Mouse (Mus musculus) midbrain, embryonic 13.5 days (tissue): ENCODE results near the gene Csta1. TPM values are rescaled to one million over a fixed set of nuclear protein-coding genes. Genes with fewer than 3 reads are reported as not detected.
"Not testable (repeated sequence)": the region's sequence is repeated elsewhere in the genome, so short reads cannot be mapped to it uniquely, and the experiment has no call there.

Source experiments
- ATAC-seq: fragments of 200-750 bp; cut with Nextera tagmentation; 2 replicates; pipeline ENCODE4 v1.8.0; 2017; ENCODE audit warnings: mild to moderate bottlenecking, moderate TSS enrichment, moderate library complexity
- H3K27ac ChIP-seq: fragments of 300-500 bp; sonication (generic); 2 replicates; pipeline ENCODE4 v1.5.1; 2015; ENCODE audit warnings: inconsistent platforms, mild to moderate bottlenecking, moderate library complexity
- H3K27me3 ChIP-seq: fragments of 300-500 bp; sonication (generic); 2 replicates; pipeline ENCODE4 v1.6.1; 2015; ENCODE audit warnings: mild to moderate bottlenecking, inconsistent platforms
- H3K36me3 ChIP-seq: fragments of 300-500 bp; sonication (generic); 2 replicates; pipeline ENCODE4 v1.6.1; 2015; ENCODE audit warnings: mild to moderate bottlenecking, inconsistent platforms
- H3K4me1 ChIP-seq: fragments of 300-500 bp; sonication (generic); replicated peaks from 2 replicates; pipeline ENCODE4 v1.6.1; 2015; ENCODE audit warnings: inconsistent platforms
- H3K4me2 ChIP-seq: fragments of 300-500 bp; sonication (generic); replicated peaks from 2 replicates; pipeline ENCODE4 v1.6.1; 2015; ENCODE audit warnings: moderate library complexity, mild to moderate bottlenecking, inconsistent platforms
- H3K4me3 ChIP-seq: fragments of 300-500 bp; sonication (generic); replicated peaks from 2 replicates; pipeline ENCODE4 v1.5.1; 2015; ENCODE audit warnings: mild to moderate bottlenecking, inconsistent platforms
- H3K9ac ChIP-seq: fragments of 300-500 bp; sonication (generic); replicated peaks from 2 replicates; pipeline ENCODE4 v1.6.1; 2015; ENCODE audit warnings: mild to moderate bottlenecking, inconsistent platforms
- H3K9me3 ChIP-seq: fragments of 300-500 bp; sonication (generic); 2 replicates; pipeline ENCODE4 v1.6.1; 2016; ENCODE audit warnings: mild to moderate bottlenecking, inconsistent platforms
- WGBS: fragments of 180-500 bp; shearing (Covaris S2); methylation state at CpG from one replicate; pipeline ENCODE4 v1.1.7; 2015; 5-methylcytosine and 5-hydroxymethylcytosine counted together
- polyA plus RNA-seq: library from polyadenylated mRNA; unstranded; fragments of >200 nt; fragmentation: Nextera tagmentation; extraction: Ambion mirVana; gene quantifications from 2 replicates; pipeline ENCODE4 v1.2.1, GENCODE M21; 2015

Csta1 gene
- not detected in 2 replicates for polyA plus RNA-seq

- H3K36me3 ChIP-seq, result no peaks in the 10 kb centered on the region
- no peaks in the 10 kb centered on the region for H3K27me3 ChIP-seq
- H3K4me3 ChIP-seq, result no peak within 1 kb of the TSS
- H3K4me2 ChIP-seq, result no peak within 1 kb of the TSS
- no peaks in the 10 kb centered on the region for H3K4me1 ChIP-seq
- WGBS, result 89% methylated on average over 1 of the region's 1 CpGs
- no peak within 1 kb of the TSS for H3K9ac ChIP-seq
- no peak for ATAC-seq
- H3K27ac ChIP-seq, result no peak within 1 kb of the TSS
- H3K9me3 ChIP-seq, result no peaks in the 10 kb centered on the region
These were observed at the start of gene Csta1 for GRCm38 (mm10) chr16:36131141-36131540. Csta1 (minus strand) TSS chr16:36131241.

- 83% methylated on average over 2 of the region's 2 CpGs for WGBS
- Histone ChIP-seq H3K4me1 (no peaks in the 10 kb centered on the region), H3K4me3 (no peak overlapping the region), H3K9me3 (no peaks in the 10 kb centered on the region), H3K27ac (no peak overlapping the region), H3K27me3 (no peaks in the 10 kb centered on the region), H3K36me3 (no peaks in the 10 kb centered on the region), H3K9ac (no peak overlapping the region), H3K4me2 (no peak overlapping the region)
- no peak for ATAC-seq
These were observed 48.9 kb upstream of the Csta1 start for GRCm38 (mm10) chr16:36179910-36180309.

- H3K36me3 ChIP-seq, result no peaks in the 10 kb centered on the region
- no peaks in the 10 kb centered on the region for H3K4me1 ChIP-seq
- no peak overlapping the region for H3K9ac ChIP-seq
- no peak overlapping the region for H3K4me3 ChIP-seq
- H3K27me3 ChIP-seq, result no peaks in the 10 kb centered on the region
- ATAC-seq, result no peak
- no peak overlapping the region for H3K4me2 ChIP-seq
- H3K9me3 ChIP-seq, result no peaks in the 10 kb centered on the region
- H3K27ac ChIP-seq, result no peak overlapping the region
These were observed 45.1 kb upstream of the Csta1 start for GRCm38 (mm10) chr16:36176108-36176507.

GRCm38 (mm10) chr16:36167841-36168240, 36.8 kb upstream of the Csta1 start:
- H3K27ac ChIP-seq, H3K36me3 ChIP-seq, H3K4me1 ChIP-seq, ATAC-seq, H3K27me3 ChIP-seq, H3K9me3 ChIP-seq, H3K4me3 ChIP-seq, H3K4me2 ChIP-seq, H3K9ac ChIP-seq: not testable (repeated sequence)
- WGBS, result 86% methylated on average over 10 of the region's 10 CpGs

- Histone ChIP-seq H3K9ac (no peak within 1 kb of the TSS), H3K4me3 (no peak within 1 kb of the TSS), H3K27ac (no peak within 1 kb of the TSS), H3K9me3 (no peaks in the 10 kb centered on the region), H3K4me1 (no peaks in the 10 kb centered on the region), H3K36me3 (no peaks in the 10 kb centered on the region), H3K27me3 (no peaks in the 10 kb centered on the region), H3K4me2 (no peak within 1 kb of the TSS)
- ATAC-seq, result no peak
These were observed 25.4 kb upstream of the Csta1 start, which contains the start of gene Stfa2l1 for GRCm38 (mm10) chr16:36156402-36156975. Stfa2l1 (plus strand) TSS chr16:36156811.

GRCm38 (mm10) chr16:36138201-36138600, 7.2 kb upstream of the Csta1 start:
- 76% methylated on average over 2 of the region's 2 CpGs for WGBS
- Histone ChIP-seq H3K27me3 (no peaks in the 10 kb centered on the region), H3K4me3 (no peak overlapping the region), H3K9ac (no peak overlapping the region), H3K27ac (no peak overlapping the region), H3K4me2 (no peak overlapping the region), H3K9me3 (no peaks in the 10 kb centered on the region), H3K36me3 (no peaks in the 10 kb centered on the region), H3K4me1 (no peaks in the 10 kb centered on the region)
- ATAC-seq, result no peak

- Histone ChIP-seq H3K4me3 (no peak overlapping the region), H3K9me3 (no peaks in the 10 kb centered on the region), H3K4me1 (no peaks in the 10 kb centered on the region), H3K4me2 (no peak overlapping the region), H3K27ac (no peak overlapping the region), H3K9ac (no peak overlapping the region), H3K27me3 (no peaks in the 10 kb centered on the region), H3K36me3 (no peaks in the 10 kb centered on the region)
- WGBS, result 88% methylated on average over 7 of the region's 7 CpGs
- ATAC-seq, result no peak
These were observed 2.9 kb downstream of the Csta1 start for GRCm38 (mm10) chr16:36128092-36128491.

- ATAC-seq, result not testable (repeated sequence)
- 91% methylated on average over 6 of the region's 6 CpGs for WGBS
These were observed 15.3 kb downstream of the Csta1 start for GRCm38 (mm10) chr16:36115751-36116150.

GRCm38 (mm10) chr16:36111486-36111885, 19.6 kb downstream of the Csta1 start:
- not testable (repeated sequence) for H3K36me3 ChIP-seq, H3K4me3 ChIP-seq, H3K4me1 ChIP-seq, ATAC-seq, H3K27ac ChIP-seq, H3K4me2 ChIP-seq, H3K9me3 ChIP-seq, H3K27me3 ChIP-seq, H3K9ac ChIP-seq

More at GRCm38 (mm10) chr16:36115751-36116150, 15.3 kb downstream of the Csta1 start:
- H3K4me2 ChIP-seq, H3K36me3 ChIP-seq, H3K4me1 ChIP-seq, H3K27me3 ChIP-seq, H3K4me3 ChIP-seq, H3K9ac ChIP-seq, H3K9me3 ChIP-seq, H3K27ac ChIP-seq: not testable (repeated sequence)

- no peaks in the 10 kb centered on the region for H3K4me1 ChIP-seq
- 94% methylated on average over 1 of the region's 1 CpGs for WGBS
- no peaks in the 10 kb centered on the region for H3K36me3 ChIP-seq
- H3K27ac ChIP-seq, result no peak overlapping the region
- H3K9ac ChIP-seq, result no peak overlapping the region
- no peak overlapping the region for H3K4me2 ChIP-seq
- no peak for ATAC-seq
- no peak overlapping the region for H3K4me3 ChIP-seq
- no peaks in the 10 kb centered on the region for H3K27me3 ChIP-seq
- no peaks in the 10 kb centered on the region for H3K9me3 ChIP-seq
These were observed 28.8 kb downstream of the Csta1 start for GRCm38 (mm10) chr16:36102211-36102610.

- H3K9me3 ChIP-seq, result no peaks in the 10 kb centered on the region
- no peak overlapping the region for H3K4me3 ChIP-seq
- H3K27me3 ChIP-seq, result no peaks in the 10 kb centered on the region
- no peak overlapping the region for H3K9ac ChIP-seq
- no peak overlapping the region for H3K4me2 ChIP-seq
- no peaks in the 10 kb centered on the region for H3K4me1 ChIP-seq
- H3K36me3 ChIP-seq, result no peaks in the 10 kb centered on the region
- H3K27ac ChIP-seq, result no peak overlapping the region
- ATAC-seq, result no peak
- 89% methylated on average over 1 of the region's 1 CpGs for WGBS
These were observed 29.5 kb downstream of the Csta1 start for GRCm38 (mm10) chr16:36101526-36101925.

- WGBS, result 95% methylated on average over 12 of the region's 12 CpGs
- not testable (repeated sequence) for H3K4me2 ChIP-seq, H3K36me3 ChIP-seq, H3K27ac ChIP-seq, ATAC-seq, H3K27me3 ChIP-seq, H3K9me3 ChIP-seq, H3K9ac ChIP-seq, H3K4me3 ChIP-seq, H3K4me1 ChIP-seq
These were observed 33.1 kb downstream of the Csta1 start for GRCm38 (mm10) chr16:36097813-36098499.

- no peak for ATAC-seq
- 92% methylated on average over 3 of the region's 3 CpGs for WGBS
These were observed 37.0 kb downstream of the Csta1 start for GRCm38 (mm10) chr16:36094079-36094478.

More at GRCm38 (mm10) chr16:36094079-36094478, 37.0 kb downstream of the Csta1 start:
- no peak overlapping the region for H3K27ac ChIP-seq
- peaks cover 12% of the 10 kb centered on the region for H3K36me3 ChIP-seq
- no peak overlapping the region for H3K4me3 ChIP-seq
- H3K27me3 ChIP-seq, result no peaks in the 10 kb centered on the region
- H3K4me2 ChIP-seq, result no peak overlapping the region
- no peaks in the 10 kb centered on the region for H3K4me1 ChIP-seq
- no peak overlapping the region for H3K9ac ChIP-seq
- H3K9me3 ChIP-seq, result no peaks in the 10 kb centered on the region
